Mouse (Mus musculus) cerebral cortex, adult 2 months (tissue): ENCODE data around the gene Galnt11.

Source experiments
- WGBS: fragments of 180-500 bp; shearing (Covaris S2); methylation state at CpG from one replicate; pipeline ENCODE4 v1.1.7; 2018; 5-methylcytosine and 5-hydroxymethylcytosine counted together

The Galnt11 gene

GRCm38 (mm10) chr5:25261452-25261851 is 39.7 kb downstream of the Galnt11 start:
- WGBS = 88% methylated on average over 6 of the region's 6 CpGs

GRCm38 (mm10) chr5:25262266-25262665 is 40.6 kb downstream of the Galnt11 start:
- 83% methylated on average over 7 of the region's 7 CpGs for WGBS

GRCm38 (mm10) chr5:25268258-25268888 is 46.7 kb downstream of the Galnt11 start:
- 91% methylated on average over 4 of the region's 4 CpGs for WGBS

- WGBS = 82% methylated on average over 10 of the region's 10 CpGs
Measured at GRCm38 (mm10) chr5:25275629-25276028, 53.9 kb downstream of the Galnt11 start.

GRCm38 (mm10) chr5:25276365-25276764 is 54.7 kb downstream of the Galnt11 start:
- WGBS = 71% methylated on average over 6 of the region's 6 CpGs

- 97% methylated on average over 13 of the region's 13 CpGs for WGBS
Measured at GRCm38 (mm10) chr5:25283988-25284387, 62.3 kb downstream of the Galnt11 start.

GRCm38 (mm10) chr5:25296830-25297229 is 75.1 kb downstream of the Galnt11 start:
- 19% methylated on average over 3 of the region's 3 CpGs for WGBS

- WGBS = 99% methylated on average over 2 of the region's 2 CpGs
Measured at GRCm38 (mm10) chr5:25310226-25310625, 88.5 kb downstream of the Galnt11 start.

- 76% methylated on average over 6 of the region's 6 CpGs for WGBS
Measured at GRCm38 (mm10) chr5:25313881-25314280, 92.2 kb downstream of the Galnt11 start.
